Mouse (Mus musculus) limb, embryonic 14.5 days (tissue): ENCODE measurements around the gene Alpl. TPM values are rescaled to one million over a fixed set of nuclear protein-coding genes. Genes with fewer than 3 reads are reported as not detected.

Experiments
- ATAC-seq: fragments of 200-750 bp; cut with Nextera tagmentation; 2 replicates; pipeline ENCODE4 v1.8.0; 2017; ENCODE audit warnings: low read depth, moderate number of reproducible peaks, moderate TSS enrichment; ENCODE audit not compliant: low FRiP score
- DNase-seq: peaks from one replicate; pipeline ENCODE4 v3.0.0-alpha.2; 2015; ENCODE audit warnings: low spot score
- H3K27ac ChIP-seq: fragments of 300-500 bp; sonication (generic); replicated peaks from 2 replicates; pipeline ENCODE4 v1.5.1; 2014; ENCODE audit warnings: low read depth, mild to moderate bottlenecking, low read length, moderate library complexity, mixed read lengths
- H3K27me3 ChIP-seq: fragments of 300-500 bp; sonication (generic); 2 replicates; pipeline ENCODE4 v1.6.1; 2014; ENCODE audit warnings: low read length, mixed read lengths; ENCODE audit not compliant: control insufficient read depth, insufficient read depth
- H3K36me3 ChIP-seq: fragments of 300-500 bp; sonication (generic); 2 replicates; pipeline ENCODE4 v1.6.1; 2014; ENCODE audit warnings: mild to moderate bottlenecking, low read length, moderate library complexity, mixed read lengths; ENCODE audit not compliant: control insufficient read depth, insufficient read depth
- H3K4me1 ChIP-seq: fragments of 300-500 bp; sonication (generic); 2 replicates; pipeline ENCODE4 v1.6.1; 2014; ENCODE audit warnings: antibody characterized with exemption, low read length, mixed read lengths; ENCODE audit not compliant: control insufficient read depth, insufficient read depth
- H3K4me2 ChIP-seq: fragments of 300-500 bp; sonication (generic); replicated peaks from 2 replicates; pipeline ENCODE4 v1.6.1; 2014; ENCODE audit warnings: low read depth, mild to moderate bottlenecking, low read length, moderate library complexity; ENCODE audit not compliant: severe bottlenecking
- H3K4me3 ChIP-seq: fragments of 300-500 bp; sonication (generic); replicated peaks from 2 replicates; pipeline ENCODE4 v1.5.1; 2014; ENCODE audit warnings: low read length
- H3K9ac ChIP-seq: fragments of 300-500 bp; sonication (generic); 2 replicates; pipeline ENCODE4 v1.6.1; 2014; ENCODE audit warnings: mild to moderate bottlenecking, low read depth, low read length, moderate library complexity; ENCODE audit not compliant: severe bottlenecking
- H3K9me3 ChIP-seq: fragments of 300-500 bp; sonication (generic); 2 replicates; pipeline ENCODE4 v1.6.1; 2016; ENCODE audit warnings: low read length; ENCODE audit not compliant: control insufficient read depth
- POLR2A ChIP-seq: fragments of 200-500 bp; IDR thresholded peaks from 2 replicates; pipeline ENCODE4 v1.8.0; 2012; ENCODE audit warnings: inconsistent platforms, mild to moderate bottlenecking, moderate library complexity, borderline replicate concordance; ENCODE audit not compliant: insufficient read depth, insufficient read length; ENCODE audit errors: extremely low read depth
- WGBS: fragments of 180-500 bp; shearing (Covaris S2); extraction: QIAGEN DNeasy Blood & Tissue Kit; methylation state at CpG from one replicate; pipeline ENCODE4 v1.1.7; 2014; 5-methylcytosine and 5-hydroxymethylcytosine counted together
- polyA plus RNA-seq, 2 experiments: library from polyadenylated mRNA; depleted of rRNA in 1 of 2; stranded (reverse) in 1 of 2; unstranded in 1 of 2; fragments of >200 nt; fragmentation: Nextera tagmentation in 1 of 2; extraction: Ambion mirVana in 1 of 2; gene quantifications; 2 replicates each; pipeline versions ENCODE4 v1.2.1 to v1.2.3; 2012 to 2014

The Alpl gene
- polyA plus RNA-seq, 2 experiments, result 28.0 to 31.4 TPM

DNA sequence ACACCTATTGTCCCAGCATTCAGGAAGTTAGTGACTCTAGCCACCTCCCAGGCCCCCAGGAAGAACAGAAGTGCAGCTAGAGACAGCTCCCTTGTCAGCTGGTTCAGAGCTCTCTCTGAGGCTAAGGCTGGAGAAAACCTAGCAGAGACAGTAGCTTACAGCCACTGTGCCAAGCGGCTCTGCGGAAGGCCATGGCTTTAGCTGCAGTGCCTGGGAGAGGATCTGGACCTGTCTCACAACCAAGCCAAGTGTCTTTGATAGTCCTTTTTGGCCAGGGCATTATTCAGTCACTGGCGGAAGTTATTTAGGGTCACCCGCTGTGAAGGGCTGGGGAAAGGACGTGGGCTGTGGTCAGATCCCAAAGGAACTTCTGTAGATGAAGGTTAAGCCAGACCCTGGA lies 27.8 kb downstream of the Alpl start:
- Histone ChIP-seq H3K36me3 (no peaks in the 10 kb centered on the region), H3K4me3 (no peak overlapping the region), H3K4me1 (peaks cover 8% of the 10 kb centered on the region), H3K9me3 (no peaks in the 10 kb centered on the region), H3K9ac (no peak overlapping the region), H3K4me2 (no peak overlapping the region), H3K27ac (no peak overlapping the region), H3K27me3 (no peaks in the 10 kb centered on the region)
- DNase-seq (no peak), ATAC-seq (no peak)
- WGBS, result 75% methylated on average over 5 of the region's 5 CpGs
- no peak for TF ChIP-seq POLR2A

DNA sequence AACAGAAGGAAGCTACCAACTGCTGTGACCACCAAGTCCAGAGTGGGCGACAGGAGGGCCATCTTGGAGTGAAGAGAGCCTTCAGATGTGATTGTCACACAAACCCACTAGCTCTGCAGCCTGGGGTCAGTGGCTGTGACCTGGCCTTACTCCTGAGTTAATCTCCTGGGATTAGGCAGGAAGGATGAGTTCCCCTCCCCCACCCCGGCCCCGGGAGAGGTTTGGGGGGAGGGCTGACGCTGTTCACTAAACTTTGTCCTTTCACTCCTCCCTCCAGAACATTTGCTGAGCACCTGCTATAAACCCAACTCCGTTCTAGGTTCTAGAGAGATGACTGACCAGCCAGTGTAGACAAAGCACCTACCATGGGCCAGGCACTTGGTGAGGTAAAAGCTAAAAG lies 29.8 kb downstream of the Alpl start:
- Histone ChIP-seq H3K9ac (no peak overlapping the region), H3K36me3 (no peaks in the 10 kb centered on the region), H3K4me1 (peaks cover 8% of the 10 kb centered on the region), H3K27ac (no peak overlapping the region), H3K27me3 (no peaks in the 10 kb centered on the region), H3K4me3 (no peak overlapping the region), H3K9me3 (no peaks in the 10 kb centered on the region), H3K4me2 (no peak overlapping the region)
- no peak for DNase-seq
- ATAC-seq, result no peak
- WGBS, result 32% methylated on average over 5 of the region's 5 CpGs
- no peak for TF ChIP-seq POLR2A

DNA sequence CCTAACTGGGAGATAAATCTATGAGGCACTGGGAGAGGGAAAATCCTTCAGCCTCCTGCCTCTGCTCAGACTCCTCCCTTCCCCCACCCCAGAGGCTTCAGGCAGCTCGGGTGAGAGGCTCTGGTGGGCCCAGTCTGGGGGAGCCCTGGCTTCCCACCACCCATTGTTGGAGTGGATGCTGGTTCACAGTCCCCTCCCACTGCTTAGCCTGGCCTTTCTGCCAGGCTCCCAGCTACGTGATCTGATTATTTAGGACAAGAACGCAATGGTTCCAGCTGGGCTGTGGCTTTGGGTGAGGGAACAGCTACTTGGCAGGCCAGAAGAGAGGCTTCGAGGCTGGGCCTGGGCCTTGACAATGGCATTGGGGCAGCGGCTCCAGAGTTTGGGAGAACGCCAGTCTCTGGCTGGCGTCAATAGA lies 30.6 kb downstream of the Alpl start:
- DNase-seq (no peak), ATAC-seq (no peak)
- Histone ChIP-seq H3K9me3 (no peaks in the 10 kb centered on the region), H3K4me3 (no peak overlapping the region), H3K36me3 (no peaks in the 10 kb centered on the region), H3K27me3 (no peaks in the 10 kb centered on the region), H3K27ac (no peak overlapping the region), H3K9ac (no peak overlapping the region; the same call in 1 of the 2 replicates), H3K4me2 (no peak overlapping the region), H3K4me1 (peaks cover 8% of the 10 kb centered on the region; the same call in 1 of the 2 replicates)
- 66% methylated on average over 6 of the region's 7 CpGs for WGBS
- no peak for TF ChIP-seq POLR2A

DNA sequence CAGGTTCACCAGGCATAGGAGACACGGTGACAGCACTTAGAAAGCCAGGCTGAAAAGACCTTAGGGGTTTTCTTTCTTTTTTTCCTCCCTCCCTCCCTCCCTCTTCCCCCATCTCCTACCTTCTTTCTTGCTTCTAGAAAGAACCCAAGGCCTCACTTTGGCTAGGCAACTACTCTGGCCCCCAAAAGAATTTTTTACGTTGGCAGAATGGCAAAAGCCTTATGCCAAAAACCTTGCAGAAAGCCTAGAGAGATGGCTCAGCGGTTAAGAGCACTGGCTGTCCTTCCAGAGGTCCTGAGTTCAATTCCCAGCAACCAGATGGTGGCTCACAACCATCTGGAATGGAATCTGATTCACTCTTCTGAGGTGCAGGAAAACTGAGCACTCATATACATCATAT lies 31.6 kb downstream of the Alpl start:
- WGBS, result 70% methylated on average over 3 of the region's 3 CpGs
- Histone ChIP-seq H3K4me3 (no peak overlapping the region), H3K36me3 (no peaks in the 10 kb centered on the region), H3K4me1 (peaks cover 8% of the 10 kb centered on the region; the same call in 1 of the 2 replicates), H3K9me3 (no peaks in the 10 kb centered on the region), H3K9ac (no peak overlapping the region), H3K27me3 (no peaks in the 10 kb centered on the region), H3K4me2 (no peak overlapping the region), H3K27ac (no peak overlapping the region)
- no peak for TF ChIP-seq POLR2A
- DNase-seq (no peak), ATAC-seq (no peak)

DNA sequence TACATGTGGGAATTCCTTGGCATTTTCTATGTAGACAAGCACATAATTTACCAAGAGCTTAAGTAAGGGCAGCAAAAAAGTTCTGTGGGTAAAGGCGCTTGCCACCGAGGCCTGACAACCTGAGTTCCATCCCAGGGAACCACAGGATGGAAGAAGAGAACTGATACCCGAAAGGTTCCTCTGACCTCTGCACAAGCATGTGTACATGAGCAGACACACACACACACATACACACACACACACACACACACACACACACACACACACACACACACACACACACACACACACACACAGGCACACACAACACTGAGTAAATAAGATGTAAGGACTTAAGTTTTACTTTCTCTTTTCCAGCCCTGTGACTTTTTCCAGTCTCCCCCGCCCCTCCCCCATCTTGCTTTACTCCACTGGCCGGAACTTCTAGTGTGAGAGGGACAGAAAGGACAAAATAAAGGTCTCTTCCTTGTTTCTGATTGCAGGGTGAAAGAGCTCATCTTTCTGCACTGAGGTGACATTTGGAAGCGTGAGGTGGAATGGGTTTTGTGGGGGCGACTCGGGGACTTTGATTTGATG lies 32.2 kb downstream of the Alpl start:
- TF ChIP-seq POLR2A, result no peak
- H3K4me2 ChIP-seq, result no peak overlapping the region
- no peaks in the 10 kb centered on the region for H3K27me3 ChIP-seq
- WGBS, result 69% methylated on average over 8 of the region's 8 CpGs
- no peaks in the 10 kb centered on the region for H3K36me3 ChIP-seq
- DNase-seq (no peak), ATAC-seq (no peak)
- peaks cover 8% of the 10 kb centered on the region; the same call in 1 of the 2 replicates for H3K4me1 ChIP-seq
- no peak overlapping the region for H3K27ac ChIP-seq
- no peaks in the 10 kb centered on the region for H3K9me3 ChIP-seq
- H3K9ac ChIP-seq, result no peak overlapping the region
- no peak overlapping the region for H3K4me3 ChIP-seq

DNA sequence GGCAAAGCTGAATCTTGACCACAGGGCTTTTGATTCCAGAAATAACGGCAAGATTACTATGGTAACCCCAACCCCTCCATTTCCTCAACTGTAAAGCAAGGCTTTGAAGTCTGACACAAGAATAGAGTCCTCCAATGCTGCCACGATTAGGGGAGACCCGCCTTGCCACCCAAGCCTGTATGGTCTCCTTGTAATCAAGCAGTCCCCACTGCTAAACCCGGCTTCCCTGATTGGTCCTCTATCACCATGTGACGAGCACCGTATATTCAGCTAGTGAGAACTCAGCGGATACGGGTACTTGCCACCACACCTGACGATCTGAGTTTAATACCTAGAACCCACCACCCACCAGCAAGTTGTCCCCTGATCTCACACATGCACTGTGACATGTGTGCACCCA lies 33.3 kb downstream of the Alpl start:
- no peak for TF ChIP-seq POLR2A
- no peak for DNase-seq
- ATAC-seq, result no peak

More for the DNA sequence above, 33.3 kb downstream of the Alpl start:
- Histone ChIP-seq H3K9me3 (no peaks in the 10 kb centered on the region), H3K4me2 (no peak overlapping the region), H3K4me3 (no peak overlapping the region), H3K36me3 (no peaks in the 10 kb centered on the region), H3K27ac (no peak overlapping the region), H3K4me1 (peaks cover 8% of the 10 kb centered on the region; the same call in 1 of the 2 replicates), H3K9ac (no peak overlapping the region), H3K27me3 (no peaks in the 10 kb centered on the region)
- WGBS, result 82% methylated on average over 9 of the region's 9 CpGs
